Mouse (Mus musculus): ENCODE data around the gene Rtp1. TPM values are rescaled to one million over a fixed set of nuclear protein-coding genes. Genes with fewer than 3 reads are reported as not detected.

The Rtp1 gene
- polyA plus RNA-seq, 1 experiment from 2014 or later = not detected

- no peaks in the 10 kb centered on the region for H3K27me3 ChIP-seq
- in situ Hi-C loops (cut with MboI; ENCODE audit: low pct_unique_long_range_greater_than_20kb) = no loop called here
- no peak for TF ChIP-seq CTCF (IDR thresholded peaks at IDR 0.05)
- no peak for ATAC-seq
- POLR2A ChIA-PET = no interaction called here
- DNase-seq (ENCODE audit: low read depth, low spot score) = no peak
- CTCF ChIA-PET = interaction anchor here (1.2 kb wide), 1 partner anchor 12 kb away, joined by 5 read pairs; no protein-coding TSS in a partner anchor
Measured at GRCm38 (mm10) chr16:23482218-23482617, 53.3 kb downstream of the Rtp1 start.

- H3K27me3 ChIP-seq = no peaks in the 10 kb centered on the region
- POLR2A ChIA-PET = interaction anchor here (0.6 kb wide), 1 partner anchor 131 kb away, joined by 3 read pairs; no protein-coding TSS in a partner anchor
- DNase-seq (ENCODE audit: low read depth, low spot score) (no peak), ATAC-seq (no peak)
- CTCF ChIA-PET = interaction anchor here (1.2 kb wide), 1 partner anchor 12 kb away, joined by 5 read pairs; no protein-coding TSS in a partner anchor
- in situ Hi-C loops (cut with MboI; ENCODE audit: low pct_unique_long_range_greater_than_20kb) = no loop called here
- no peak for TF ChIP-seq CTCF (IDR thresholded peaks at IDR 0.05)
Measured at GRCm38 (mm10) chr16:23482846-23483245, 53.9 kb downstream of the Rtp1 start.

GRCm38 (mm10) chr16:23483292-23483691 lies 54.4 kb downstream of the Rtp1 start:
- ChIA-PET POLR2A (interaction anchor here (0.6 kb wide), 1 partner anchor 131 kb away, joined by 3 read pairs; no protein-coding TSS in a partner anchor), CTCF (interaction anchor here (1.2 kb wide), 1 partner anchor 13 kb away, joined by 5 read pairs; no protein-coding TSS in a partner anchor)
- no peak for TF ChIP-seq CTCF (IDR thresholded peaks at IDR 0.05)
- no peak for DNase-seq (ENCODE audit: low read depth, low spot score)
- H3K27me3 ChIP-seq = no peaks in the 10 kb centered on the region
- in situ Hi-C loops (cut with MboI; ENCODE audit: low pct_unique_long_range_greater_than_20kb) = no loop called here
- no peak for ATAC-seq

Other genes starting within 250 kb of the Rtp1 start
- gene St6gal1, start 204.4 kb upstream of the Rtp1 start, polyA plus RNA-seq (2021) = 63.1 TPM
- gene Rtp4, start 91.2 kb downstream of the Rtp1 start, polyA plus RNA-seq (2021) = 5.0 TPM
- 81.4 TPM for gene Masp1, start 91.7 kb downstream of the Rtp1 start, polyA plus RNA-seq (2021)

Measured in Patski (cell line).